ENCODE assay signal across 8 mouse cellular contexts in the genomic region with DNA sequence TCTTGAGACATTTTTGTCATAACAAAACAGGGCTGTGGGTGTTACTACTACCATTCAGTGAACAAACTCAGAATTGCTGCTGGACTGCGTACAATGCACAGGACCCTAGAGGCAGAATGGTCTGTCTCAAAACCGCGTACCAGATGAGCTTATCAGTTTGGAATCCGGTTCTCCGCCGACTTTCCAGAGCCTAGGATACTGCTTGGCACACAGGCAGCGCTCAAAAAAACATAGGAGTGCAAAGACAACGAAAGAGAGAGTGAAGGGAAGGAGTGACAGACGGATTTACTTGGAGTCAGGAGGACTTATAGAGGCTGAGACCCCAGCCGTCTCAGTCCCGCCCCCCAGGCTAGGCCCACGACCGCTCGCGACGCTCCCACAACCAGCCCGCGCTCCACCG. TPM values are rescaled to one million over a fixed set of nuclear protein-coding genes. Genes with fewer than 3 reads are reported as not detected.
DNase-seq lines count a peak whose midpoint lies in the region; ATAC-seq and TF ChIP-seq lines count a peak whose summit lies in the region.

No protein-coding gene starts in this region.

- H3K79me2 ChIP-seq in macrophage (ENCODE audit: inconsistent target), result peaks cover 73% of the 10 kb centered on the region

- no peak for TF ChIP-seq EP300 in heart, postnatal 0 days (IDR thresholded peaks at IDR 0.05; ENCODE audit: low read depth)

- peak overlapping the region; percentile 83 for H3K27ac ChIP-seq in heart, embryonic 13.5 days (replicated peaks)
- H3K27ac ChIP-seq in heart, postnatal 0 days (ENCODE audit: low read depth), result peak overlapping the region; percentile 79
- H3K27ac ChIP-seq in macrophage, result peak overlapping the region; percentile 50

- H3K4me1 ChIP-seq in heart, embryonic 13.5 days, result peaks cover 65% of the 10 kb centered on the region
- H3K4me1 ChIP-seq in heart, postnatal 0 days (ENCODE audit: control insufficient read depth, insufficient read depth), result peaks cover 18% of the 10 kb centered on the region

- intact Hi-C loops in heart, postnatal 14 days (cut with DNase I), result loop anchor here (5.0 kb wide), 1 partner anchor 45 kb away; no protein-coding TSS in a partner anchor

- no peak for TF ChIP-seq CTCF in heart, postnatal 0 days (IDR thresholded peaks at IDR 0.05; ENCODE audit: low read depth)

- H3K27me3 ChIP-seq in heart, embryonic 13.5 days (replicated peaks), result no peaks in the 10 kb centered on the region; the same call in 1 of the 2 replicates
- H3K27me3 ChIP-seq in heart, postnatal 0 days (ENCODE audit: control insufficient read depth, insufficient read depth, low read length), result no peaks in the 10 kb centered on the region

- under 1% methylated on average over 19 of the region's 19 CpGs for whole genome bisulfite sequencing in heart, embryonic 13.5 days
- 2% methylated on average over 11 of the region's 19 CpGs for WGBS in heart, postnatal 0 days
- under 1% methylated on average over 19 of the region's 19 CpGs for WGBS in macrophage (ENCODE audit: missing documents)

- ATAC-seq in heart, embryonic 13.5 days (ENCODE audit: extremely low read depth, insufficient number of reproducible peaks, low FRiP score, low TSS enrichment), result no peak
- no peak for ATAC-seq in heart, postnatal 0 days (ENCODE audit: insufficient read depth, low read depth)

- peaks cover 36% of the 10 kb centered on the region for H3K36me3 ChIP-seq in heart, embryonic 13.5 days
- 0 out of 2 replicates have a peak, but pooled peaks cover 7% of the 10 kb centered on the region for H3K36me3 ChIP-seq in heart, postnatal 0 days (replicated peaks; ENCODE audit: control insufficient read depth, insufficient read depth, low read length)
- H3K36me3 ChIP-seq in macrophage (ENCODE audit: inconsistent target), result no peaks in the 10 kb centered on the region

- no peak for DNase-seq in heart, postnatal 14 days
- DNase-seq in MN1 (ENCODE audit: low spot score), result peak; percentile 69
- no peak for DNase-seq in heart, postnatal 0 days (ENCODE audit: low spot score)
- no peak for DNase-seq in adrenal gland, postnatal 25 days
- DNase-seq in cerebellum, postnatal 25 days, result no peak
- DNase-seq in testis, postnatal 14 days (ENCODE audit: low spot score), result no peak

- H3K4me3 ChIP-seq in heart, embryonic 13.5 days, result peak overlapping the region; percentile 87
- H3K4me3 ChIP-seq in heart, postnatal 0 days (ENCODE audit: low read depth, low read length), result peak overlapping the region; percentile 87
- H3K4me3 ChIP-seq in macrophage (ENCODE audit: inconsistent target), result peak overlapping the region; percentile 76

- H3K4me2 ChIP-seq in heart, embryonic 13.5 days, result peak overlapping the region; percentile 80
- H3K4me2 ChIP-seq in heart, postnatal 0 days (ENCODE audit: low read depth, low read length), result peak overlapping the region; percentile 59

- peak overlapping the region; percentile 94 for H3K9ac ChIP-seq in heart, embryonic 13.5 days
- peak overlapping the region; percentile 76 for H3K9ac ChIP-seq in heart, postnatal 0 days (replicated peaks; ENCODE audit: low read depth, low read length)

- no peaks in the 10 kb centered on the region for H3K9me3 ChIP-seq in heart, embryonic 13.5 days
- no peaks in the 10 kb centered on the region for H3K9me3 ChIP-seq in heart, postnatal 0 days (replicated peaks; ENCODE audit: control insufficient read depth, low read length)

RNA-seq across cellular contexts. Expression of gene Traf7, which starts 0.4 kb away (rescaled TPM):
- polyA plus RNA-seq in heart, embryonic 13.5 days (2015; fragmentation: Nextera tagmentation; extraction: Ambion mirVana), result 72.5 and 76.1 TPM in 2 replicates
- total RNA-seq in heart, postnatal 14 days (2021), result 10 to 100 TPM; 57.2 to 65.5 TPM
- 206 and 281 TPM in 2 replicates for total RNA-seq in heart, postnatal 0 days (2014; rRNA removed; ENCODE audit: low replicate concordance)
- polyA plus RNA-seq in heart, postnatal 0 days (2015; fragmentation: Nextera tagmentation; extraction: Ambion mirVana), result 46.0 and 48.9 TPM in 2 replicates
- 100 to 1,000 TPM; 173 to 419 (median 321) TPM for total RNA-seq in macrophage (2018; cell fraction: chromatin; rRNA removed)
- total RNA-seq in macrophage (2018; cell fraction: cytosol; rRNA removed), result 10 to 100 TPM; 30.1 to 57.9 (median 41.2) TPM
- 100 to 1,000 TPM in 19 of 26 experiments, 10 to 100 TPM in 7; 69.3 to 237 (median 137) TPM for total RNA-seq in macrophage (2018; cell fraction: nucleus; rRNA removed)
- polyA plus RNA-seq in macrophage (2018), result 42.9 to 61.3 TPM (median 48.4 TPM) in 3 replicates
- 105 and 133 TPM in 2 replicates for total RNA-seq in adrenal gland, postnatal 25 days (2021)

RNA-seq across cellular contexts. Expression of gene Rab26, which starts 6.7 kb away (rescaled TPM):
- 1.0 and 1.4 TPM in 2 replicates for polyA plus RNA-seq in heart, embryonic 13.5 days (2015; fragmentation: Nextera tagmentation; extraction: Ambion mirVana)
- total RNA-seq in heart, postnatal 14 days (2021), result under 1 TPM; 0.19 to 0.34 TPM
- 0.27 TPM in 1 of 2 replicates, not detected in the other for total RNA-seq in heart, postnatal 0 days (2014; rRNA removed; ENCODE audit: low replicate concordance)
- polyA plus RNA-seq in heart, postnatal 0 days (2015; fragmentation: Nextera tagmentation; extraction: Ambion mirVana), result 0.46 and 0.54 TPM in 2 replicates
- 1 to 10 TPM in 15 of 26 experiments, under 1 TPM in 6, not detected in 5; 0.63 to 4.8 (median 2.2) TPM for total RNA-seq in macrophage (2018; cell fraction: chromatin; rRNA removed)
- total RNA-seq in macrophage (2018; cell fraction: cytosol; rRNA removed), result under 1 TPM in 6 of 26 experiments, not detected in 20; 0.05 to 0.23 (median 0.14) TPM
- 1 to 10 TPM in 10 of 26 experiments, under 1 TPM in 13, not detected in 3; 0.52 to 1.9 (median 0.94) TPM for total RNA-seq in macrophage (2018; cell fraction: nucleus; rRNA removed)
- not detected in 3 replicates for polyA plus RNA-seq in macrophage (2018)
- 1.3 and 1.4 TPM in 2 replicates for total RNA-seq in adrenal gland, postnatal 25 days (2021)

RNA-seq across cellular contexts. Expression of gene Pkd1, which starts 22.3 kb away (rescaled TPM):
- polyA plus RNA-seq in heart, embryonic 13.5 days (2015; fragmentation: Nextera tagmentation; extraction: Ambion mirVana), result 10.9 and 14.2 TPM in 2 replicates
- total RNA-seq in heart, postnatal 14 days (2021), result 10 to 100 TPM; 58.0 to 63.2 TPM
- total RNA-seq in heart, postnatal 0 days (2014; rRNA removed; ENCODE audit: low replicate concordance), result 44.5 and 57.5 TPM in 2 replicates
- 7.1 and 9.8 TPM in 2 replicates for polyA plus RNA-seq in heart, postnatal 0 days (2015; fragmentation: Nextera tagmentation; extraction: Ambion mirVana)
- 100 to 1,000 TPM in 13 of 26 experiments, 10 to 100 TPM in 13; 25.1 to 158 (median 102) TPM for total RNA-seq in macrophage (2018; cell fraction: chromatin; rRNA removed)
- 10 to 100 TPM in 25 of 26 experiments, 1 to 10 TPM in 1; 7.6 to 34.1 (median 18.5) TPM for total RNA-seq in macrophage (2018; cell fraction: cytosol; rRNA removed)
- 100 to 1,000 TPM in 7 of 26 experiments, 10 to 100 TPM in 19; 18.4 to 169 (median 80.3) TPM for total RNA-seq in macrophage (2018; cell fraction: nucleus; rRNA removed)
- 9.7 to 18.0 TPM (median 16.3 TPM) in 3 replicates for polyA plus RNA-seq in macrophage (2018)
- total RNA-seq in adrenal gland, postnatal 25 days (2021), result 45.2 and 65.8 TPM in 2 replicates

RNA-seq across cellular contexts. Expression of gene Caskin1, which starts 38.9 kb away (rescaled TPM):
- polyA plus RNA-seq in heart, embryonic 13.5 days (2015; fragmentation: Nextera tagmentation; extraction: Ambion mirVana), result 0.55 and 0.76 TPM in 2 replicates
- under 1 TPM; 0.10 to 0.43 TPM for total RNA-seq in heart, postnatal 14 days (2021)
- total RNA-seq in heart, postnatal 0 days (2014; rRNA removed; ENCODE audit: low replicate concordance), result 0.11 TPM in 1 of 2 replicates, not detected in the other
- 0.14 TPM in 2 replicates for polyA plus RNA-seq in heart, postnatal 0 days (2015; fragmentation: Nextera tagmentation; extraction: Ambion mirVana)
- 1 to 10 TPM in 1 of 26 experiments, under 1 TPM in 10, not detected in 15; 0.09 to 1.2 (median 0.42) TPM for total RNA-seq in macrophage (2018; cell fraction: chromatin; rRNA removed)
- total RNA-seq in macrophage (2018; cell fraction: cytosol; rRNA removed), result under 1 TPM in 3 of 26 experiments, not detected in 23; 0.03 to 0.05 (median 0.04) TPM
- total RNA-seq in macrophage (2018; cell fraction: nucleus; rRNA removed), result under 1 TPM in 7 of 26 experiments, not detected in 19; 0.06 to 0.21 (median 0.15) TPM
- polyA plus RNA-seq in macrophage (2018), result not detected in 3 replicates
- 26.2 and 60.8 TPM in 2 replicates for total RNA-seq in adrenal gland, postnatal 25 days (2021)

RNA-seq across cellular contexts. Expression of gene Mlst8, which starts 48.4 kb away (rescaled TPM):
- 18.1 TPM in 2 replicates for polyA plus RNA-seq in heart, embryonic 13.5 days (2015; fragmentation: Nextera tagmentation; extraction: Ambion mirVana)
- 10 to 100 TPM in 1 of 2 experiments, 1 to 10 TPM in 1; 10.0 to 10.8 TPM for total RNA-seq in heart, postnatal 14 days (2021)
- 12.4 and 44.9 TPM in 2 replicates for total RNA-seq in heart, postnatal 0 days (2014; rRNA removed; ENCODE audit: low replicate concordance)
- polyA plus RNA-seq in heart, postnatal 0 days (2015; fragmentation: Nextera tagmentation; extraction: Ambion mirVana), result 10.1 and 11.5 TPM in 2 replicates
- 10 to 100 TPM in 20 of 26 experiments, 1 to 10 TPM in 6; 4.1 to 47.2 (median 23.0) TPM for total RNA-seq in macrophage (2018; cell fraction: chromatin; rRNA removed)
- 10 to 100 TPM in 7 of 26 experiments, 1 to 10 TPM in 19; 1.7 to 14.0 (median 8.5) TPM for total RNA-seq in macrophage (2018; cell fraction: cytosol; rRNA removed)
- total RNA-seq in macrophage (2018; cell fraction: nucleus; rRNA removed), result 10 to 100 TPM in 16 of 26 experiments, 1 to 10 TPM in 10; 3.9 to 36.4 (median 12.4) TPM
- 10.9 to 13.2 TPM (median 11.6 TPM) in 3 replicates for polyA plus RNA-seq in macrophage (2018)
- 29.7 and 37.3 TPM in 2 replicates for total RNA-seq in adrenal gland, postnatal 25 days (2021)
